Mouse (Mus musculus) lung, postnatal 14 days (tissue): Measurements from ENCODE around the gene Fancc.

Source experiments
- DNase-seq: peaks from one replicate; pipeline ENCODE4 v3.0.0; 2021

The Fancc gene

GRCm38 (mm10) chr13:63258167-63258582 is 238.9 kb downstream of the Fancc start:
- DNase-seq, result no peak

DNA sequence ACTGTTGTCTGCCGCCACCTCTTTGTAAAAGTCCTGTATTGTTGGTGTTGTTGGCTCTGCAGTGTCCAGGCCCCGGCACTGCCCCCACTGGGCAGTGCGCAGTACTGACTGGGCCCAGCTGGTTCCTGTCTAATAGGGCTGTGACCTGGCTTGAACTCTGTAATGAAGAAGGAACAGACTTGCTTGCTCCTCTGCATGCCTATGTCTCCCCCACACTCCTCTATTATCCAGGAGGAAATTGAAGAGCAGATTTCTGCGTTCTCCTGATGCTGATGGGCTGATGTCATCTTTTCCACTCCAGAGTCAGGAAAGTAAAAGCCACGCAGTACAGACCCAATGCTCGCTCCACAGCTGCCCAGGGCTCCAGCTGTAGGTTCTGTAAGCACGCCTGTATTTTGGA is 240.3 kb downstream of the Fancc start:
- peak; percentile 71 for DNase-seq

DNA sequence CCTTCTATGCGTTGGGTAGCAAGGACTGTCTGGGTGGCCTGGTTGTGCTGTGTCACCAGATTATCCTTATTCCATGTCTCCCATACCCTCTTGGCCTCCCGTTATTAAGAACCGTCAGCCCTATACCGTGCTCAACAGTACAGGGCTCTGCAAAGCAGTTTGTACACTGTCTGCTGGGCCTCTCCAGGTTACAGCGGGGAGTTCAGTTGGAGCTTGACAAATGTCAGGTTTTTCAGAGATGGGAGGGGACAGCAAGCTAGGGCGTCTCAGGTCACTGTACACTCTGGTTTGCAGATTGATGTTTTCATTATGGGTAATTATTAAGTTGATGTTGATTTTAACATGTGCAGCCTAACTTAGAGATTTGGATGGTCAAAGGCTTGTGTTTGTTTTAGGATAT is 240.9 kb downstream of the Fancc start:
- no peak for DNase-seq

- no peak for DNase-seq
Observed at GRCm38 (mm10) chr13:63255519-63256011, 241.5 kb downstream of the Fancc start.

GRCm38 (mm10) chr13:63253886-63254636 is 243.0 kb downstream of the Fancc start:
- no peak for DNase-seq

DNA sequence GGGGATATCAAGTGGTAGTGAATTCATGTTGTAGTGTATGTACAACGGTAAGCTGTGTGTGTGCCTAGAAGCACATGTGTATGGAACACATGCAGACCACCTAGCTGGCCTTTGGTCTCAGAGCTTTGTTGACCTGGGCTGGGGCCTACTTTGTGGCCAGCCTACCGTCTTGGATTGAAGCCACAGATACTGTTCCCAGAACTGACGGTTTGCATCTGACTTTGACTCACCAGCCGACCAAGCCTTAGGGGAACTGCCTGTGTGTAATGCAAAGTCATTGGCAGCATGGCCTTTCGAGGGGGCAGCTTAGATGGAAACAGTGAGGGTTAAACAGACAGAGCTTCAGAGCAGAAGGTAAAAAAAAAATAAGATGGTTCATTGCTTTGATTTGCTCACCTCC is 243.9 kb downstream of the Fancc start:
- DNase-seq, result no peak

DNA sequence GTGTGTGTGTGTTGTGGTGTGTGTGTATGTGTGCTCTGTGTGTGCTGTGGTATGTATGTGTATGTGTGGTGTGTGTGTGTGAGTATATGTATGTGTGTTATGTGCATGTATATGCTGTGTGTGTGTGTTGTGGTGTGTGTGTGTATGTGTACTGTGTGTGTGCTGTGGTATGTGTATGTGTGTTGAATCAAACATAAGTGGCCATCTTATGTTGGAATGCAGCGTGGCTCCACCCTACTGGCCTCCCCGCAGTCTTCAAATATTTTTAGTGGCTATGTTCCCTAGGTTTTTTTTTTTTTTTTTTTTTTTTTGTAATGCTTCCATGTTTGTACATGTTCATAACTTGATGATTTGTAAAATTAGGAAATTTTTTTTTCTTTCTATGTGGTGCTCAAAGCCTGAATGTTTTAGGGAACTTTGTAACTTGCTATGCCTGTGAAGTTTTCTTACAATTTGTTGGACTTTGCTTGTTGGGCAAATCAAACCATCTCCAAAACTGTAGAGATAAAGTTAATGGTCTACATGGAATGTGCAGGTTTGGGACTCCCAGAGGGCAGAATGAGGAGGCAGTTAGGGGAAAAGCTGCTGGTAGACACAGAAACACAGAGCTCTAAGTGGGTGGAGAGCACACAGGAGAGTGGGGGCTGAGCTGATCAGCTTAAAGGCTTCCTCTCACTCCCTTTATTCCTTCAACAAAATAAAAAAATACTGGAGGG is 244.6 kb downstream of the Fancc start:
- no peak for DNase-seq

- DNase-seq, result no peak
Observed at GRCm38 (mm10) chr13:63251118-63251889, 245.8 kb downstream of the Fancc start.

DNA sequence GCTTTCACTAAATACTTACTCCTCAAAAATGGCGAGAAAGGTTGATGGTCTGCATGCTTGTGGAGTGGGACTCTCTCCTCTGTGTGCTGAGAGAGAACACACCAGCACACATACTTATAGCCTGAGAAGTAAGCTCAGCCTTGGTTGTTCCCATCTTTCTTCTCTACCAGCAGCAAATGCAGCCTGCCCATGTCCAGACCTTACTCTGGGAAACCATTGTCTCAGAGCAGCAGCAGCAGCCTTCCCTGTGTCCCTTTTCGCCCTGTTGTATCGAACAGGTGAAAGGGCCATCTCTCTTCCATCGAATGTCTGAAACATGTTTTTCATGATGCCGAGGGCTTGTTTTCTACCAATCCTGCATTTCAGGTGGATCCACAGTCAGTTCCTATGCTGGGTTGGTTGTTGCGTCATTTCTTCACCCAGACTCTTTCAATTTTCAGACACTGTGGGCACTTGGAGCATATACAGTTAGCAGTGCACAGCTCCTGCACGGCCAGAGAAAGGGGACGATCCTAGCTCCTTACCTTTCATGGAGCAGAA is 246.6 kb downstream of the Fancc start:
- DNase-seq, result no peak

DNA sequence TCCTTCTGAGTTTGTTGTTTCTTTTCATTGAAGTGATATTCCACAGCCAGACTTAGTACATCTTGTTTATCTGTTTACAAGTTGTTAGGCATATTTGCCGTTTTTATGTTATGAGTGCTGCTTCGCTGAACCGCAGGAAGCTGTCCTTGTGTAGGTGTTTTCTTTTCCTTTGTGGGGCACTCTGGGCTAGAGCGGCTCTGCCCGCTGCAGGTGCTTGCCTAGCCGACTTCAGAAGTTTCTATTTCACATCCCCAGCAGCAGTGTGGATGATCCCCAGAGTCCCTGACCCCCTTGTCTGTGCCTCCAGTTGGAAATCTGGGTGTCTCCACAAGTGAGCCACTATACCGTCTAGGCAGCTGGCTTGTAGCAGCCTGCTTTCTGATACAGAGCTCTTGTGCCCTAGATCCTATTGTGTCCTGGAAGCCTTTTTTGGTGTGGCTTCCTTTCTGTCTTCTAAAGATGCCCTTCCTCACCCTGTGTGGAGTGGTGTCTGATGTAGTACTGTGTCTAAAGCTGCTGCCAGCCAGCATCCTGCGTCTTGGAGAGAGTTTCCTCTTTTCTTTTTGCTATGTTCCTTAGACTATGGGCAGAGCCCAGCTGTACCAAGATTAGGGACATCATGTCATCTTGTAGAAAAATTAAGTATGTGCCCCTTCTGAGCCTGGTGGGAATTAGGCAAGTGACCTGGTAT is 247.2 kb downstream of the Fancc start:
- no peak for DNase-seq

- DNase-seq, result no peak
Observed at GRCm38 (mm10) chr13:63249171-63249570, 247.9 kb downstream of the Fancc start.

- no peak for DNase-seq
Observed at GRCm38 (mm10) chr13:63248318-63248717, 248.8 kb downstream of the Fancc start.

- no peak for DNase-seq
Observed at GRCm38 (mm10) chr13:63247631-63248030, 249.4 kb downstream of the Fancc start.

- no peak for DNase-seq
Observed at GRCm38 (mm10) chr13:63247041-63247440, 250.0 kb downstream of the Fancc start.

GRCm38 (mm10) chr13:63246332-63246940 is 250.6 kb downstream of the Fancc start:
- DNase-seq, result no peak

- no peak for DNase-seq
Observed at GRCm38 (mm10) chr13:63245812-63246211, 251.3 kb downstream of the Fancc start.

GRCm38 (mm10) chr13:63245218-63245617 is 251.9 kb downstream of the Fancc start:
- DNase-seq, result no peak

- no peak for DNase-seq
Observed at GRCm38 (mm10) chr13:63244425-63244824, 252.7 kb downstream of the Fancc start.

- no peak for DNase-seq
Observed at GRCm38 (mm10) chr13:63243586-63243985, 253.5 kb downstream of the Fancc start.

- no peak for DNase-seq
Observed at GRCm38 (mm10) chr13:63242401-63243192, 254.5 kb downstream of the Fancc start.

GRCm38 (mm10) chr13:63241665-63242064 is 255.4 kb downstream of the Fancc start:
- DNase-seq, result no peak
